19 mouse cellular contexts compared by ENCODE assay signal in the genomic region with DNA sequence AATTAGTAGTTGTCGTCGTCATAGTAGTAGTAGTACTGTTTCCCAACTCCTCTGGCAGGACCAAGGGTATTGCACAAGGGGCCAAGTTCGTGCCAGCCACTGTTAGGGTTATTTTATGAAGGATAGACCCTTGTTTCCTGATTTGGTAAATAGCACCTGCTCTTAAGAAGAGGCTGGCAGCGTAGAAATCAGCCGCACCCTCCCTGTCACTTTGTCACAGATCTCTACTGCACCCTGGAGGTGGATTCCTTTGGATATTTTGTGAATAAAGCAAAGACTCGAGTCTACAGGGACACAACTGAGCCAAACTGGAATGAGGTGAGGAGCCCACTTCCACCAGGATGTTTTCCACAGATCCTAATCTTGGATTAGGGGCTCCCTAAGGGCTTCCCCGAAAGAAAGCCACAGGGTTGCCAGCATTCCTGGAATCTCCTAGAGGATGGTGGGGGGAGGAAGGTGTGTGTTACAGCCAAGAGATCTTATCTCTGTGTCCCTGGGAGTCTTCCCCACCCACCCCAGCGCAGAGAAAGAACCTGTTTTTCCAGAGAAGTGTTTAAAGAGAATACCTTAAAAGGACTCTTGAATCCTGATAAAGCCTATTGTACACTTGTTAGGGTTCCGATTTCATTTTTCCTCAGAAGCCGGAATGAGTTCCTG. TPM values are rescaled to one million over a fixed set of nuclear protein-coding genes. Genes with fewer than 3 reads are reported as not detected.
DNase-seq lines count a peak whose midpoint lies in the region; ATAC-seq and TF ChIP-seq lines count a peak whose summit lies in the region.
"Had no signal": no experiment of that assay in that cellular context is flagged by ENCODE, and none has a peak within 500 bp of the region (broad histone marks: within the 10 kb centered on the region; RNA-seq: fewer than 3 reads in every experiment).

No protein-coding gene starts in this region.

- H3K27me3 ChIP-seq in lung, embryonic 14.5 days (ENCODE audit: insufficient read depth, low read length): no peaks in the 10 kb centered on the region
- H3K27me3 ChIP-seq in hindbrain, embryonic 12.5 days: no peaks in the 10 kb centered on the region
- H3K27me3 ChIP-seq: embryonic facial prominence, embryonic 12.5 days; forebrain, embryonic 15.5 days; liver, embryonic 13.5 days; midbrain, embryonic 12.5 days; neural tube, embryonic 13.5 days; Patski had no signal

- H3K9me3 ChIP-seq in lung, embryonic 14.5 days (ENCODE audit: low read depth, low read length): no peaks in the 10 kb centered on the region
- no peaks in the 10 kb centered on the region for H3K9me3 ChIP-seq in hindbrain, embryonic 12.5 days (replicated peaks)
- H3K9me3 ChIP-seq: embryonic facial prominence, embryonic 12.5 days; forebrain, embryonic 15.5 days; liver, embryonic 13.5 days; midbrain, embryonic 12.5 days; neural tube, embryonic 13.5 days had no signal

- ATAC-seq in lung, embryonic 14.5 days (ENCODE audit: insufficient read depth): no peak
- ATAC-seq in hindbrain, embryonic 12.5 days (ENCODE audit: low FRiP score): no peak
- ATAC-seq: forebrain, embryonic 15.5 days; Patski had no signal

- 62% methylated on average over 10 of the region's 10 CpGs for WGBS in lung, embryonic 14.5 days
- WGBS in hindbrain, embryonic 12.5 days: 83% methylated on average over 10 of the region's 10 CpGs

- peaks cover 73% of the 10 kb centered on the region for H3K36me3 ChIP-seq in lung, embryonic 14.5 days (ENCODE audit: insufficient read depth)
- H3K36me3 ChIP-seq in hindbrain, embryonic 12.5 days: peaks cover 78% of the 10 kb centered on the region

- no peak overlapping the region for H3K4me3 ChIP-seq in gastrocnemius, adult 2 months
- H3K4me3 ChIP-seq in lung, embryonic 14.5 days (ENCODE audit: low read depth, low read length): no peak overlapping the region
- H3K4me3 ChIP-seq in hindbrain, embryonic 12.5 days: no peak overlapping the region
- H3K4me3 ChIP-seq: embryonic facial prominence, embryonic 12.5 days; forebrain, embryonic 15.5 days; liver, embryonic 13.5 days; midbrain, embryonic 12.5 days; neural tube, embryonic 13.5 days had no signal

- DNase-seq in gastrocnemius, adult 2 months: no peak
- DNase-seq in gastrocnemius, postnatal 36 days: no peak
- DNase-seq in urinary bladder, postnatal 14 days (ENCODE audit: low spot score): peak; percentile 59
- DNase-seq in urinary bladder, postnatal 10 days (ENCODE audit: low spot score): no peak
- no peak for DNase-seq in lung, embryonic 14.5 days
- DNase-seq in yolk sac, embryonic 10.5 days (ENCODE audit: low spot score): peak; percentile 61
- no peak for DNase-seq in cerebellum, postnatal 14 days
- DNase-seq: cerebellum, adult 18-20 months; gastrocnemius, postnatal 25 days; heart, postnatal 36 days; liver, embryonic 13.5 days; thymus, postnatal 25 days had no signal

- no peak overlapping the region; the same call in 1 of the 2 replicates for H3K27ac ChIP-seq in gastrocnemius, adult 2 months
- H3K27ac ChIP-seq in lung, embryonic 14.5 days (ENCODE audit: low read depth): no peak overlapping the region
- no peak overlapping the region for H3K27ac ChIP-seq in hindbrain, embryonic 12.5 days
- H3K27ac ChIP-seq: embryonic facial prominence, embryonic 12.5 days; forebrain, embryonic 15.5 days; kidney, postnatal 0 days; liver, embryonic 13.5 days; midbrain, embryonic 12.5 days; neural tube, embryonic 13.5 days had no signal

- no peaks in the 10 kb centered on the region for H3K4me1 ChIP-seq in lung, embryonic 14.5 days (ENCODE audit: insufficient read depth)
- no peaks in the 10 kb centered on the region for H3K4me1 ChIP-seq in hindbrain, embryonic 12.5 days
- H3K4me1 ChIP-seq: embryonic facial prominence, embryonic 12.5 days; forebrain, embryonic 15.5 days; liver, embryonic 13.5 days; midbrain, embryonic 12.5 days; neural tube, embryonic 13.5 days had no signal

- no peak overlapping the region for H3K4me2 ChIP-seq in lung, embryonic 14.5 days
- no peak overlapping the region for H3K4me2 ChIP-seq in hindbrain, embryonic 12.5 days (replicated peaks)
- H3K4me2 ChIP-seq: embryonic facial prominence, embryonic 12.5 days; forebrain, embryonic 15.5 days; liver, embryonic 13.5 days; midbrain, embryonic 12.5 days; neural tube, embryonic 13.5 days had no signal

- no peak overlapping the region for H3K9ac ChIP-seq in lung, embryonic 14.5 days
- H3K9ac ChIP-seq in hindbrain, embryonic 12.5 days: no peak overlapping the region
- H3K9ac ChIP-seq: embryonic facial prominence, embryonic 12.5 days; forebrain, embryonic 15.5 days; liver, embryonic 13.5 days; midbrain, embryonic 12.5 days; neural tube, embryonic 13.5 days had no signal

- intact Hi-C loops in gastrocnemius, adult 2 months (cut with DNase I): no loop called here
- intact Hi-C loops in gastrocnemius, postnatal 36 days (cut with DNase I): no loop called here

- peak; percentile 9; the same call in 1 of the 2 replicates for TF ChIP-seq CTCF in gastrocnemius, adult 2 months (IDR thresholded peaks at IDR 0.05)
- TF ChIP-seq CTCF in lung, embryonic 14.5 days (IDR thresholded peaks at IDR 0.05; ENCODE audit: low read depth): peak; percentile 22; the same call in 1 of the 2 replicates

RNA-seq across cellular contexts. Expression of a gene that starts 45.9 kb away (rescaled TPM):
- 10 to 100 TPM; 43.1 to 44.8 TPM for total RNA-seq in gastrocnemius, adult 2 months (2021)
- 10 to 100 TPM; 32.1 to 34.9 TPM for total RNA-seq in gastrocnemius, postnatal 36 days (2021)
- 32.6 and 34.6 TPM in 2 replicates for polyA plus RNA-seq in lung, embryonic 14.5 days (2014; fragmentation: Nextera tagmentation; extraction: Ambion mirVana)
- 51.4 and 54.6 TPM in 2 replicates for polyA plus RNA-seq in hindbrain, embryonic 12.5 days (2016; fragmentation: Nextera tagmentation; extraction: Ambion mirVana)

Comparison
In these comparisons a context has a peak if more than half of its experiments do, and no peak if none do; other contexts are left out.
1. DNase-seq: peak in urinary bladder, postnatal 14 days (single experiment) and yolk sac, embryonic 10.5 days (single experiment); none in gastrocnemius, adult 2 months (single experiment), gastrocnemius, postnatal 36 days (0 of 2), urinary bladder, postnatal 10 days (single experiment), lung, embryonic 14.5 days (single experiment) and cerebellum, postnatal 14 days (0 of 2).